Mouse (Mus musculus) embryonic facial prominence, embryonic 11.5 days (tissue): ENCODE results near the gene Hif3a. TPM values are rescaled to one million over a fixed set of nuclear protein-coding genes. Genes with fewer than 3 reads are reported as not detected.
A peak's percentile ranks its signal among the peaks of the same experiment; 100 is the strongest.

Source experiments
- ATAC-seq: fragments of 200-750 bp; cut with Nextera tagmentation; replicated peaks from 2 replicates; pipeline ENCODE4 v1.8.0; 2017; ENCODE audit warnings: low read depth; ENCODE audit not compliant: insufficient number of reproducible peaks, low FRiP score, low TSS enrichment
- DNase-seq: peaks from one replicate; pipeline ENCODE4 v3.0.0-alpha.2; 2015; ENCODE audit warnings: low spot score
- H3K27ac ChIP-seq: fragments of 300-500 bp; sonication (generic); replicated peaks from 2 replicates; pipeline ENCODE4 v1.5.1; 2014; ENCODE audit warnings: mild to moderate bottlenecking, low read depth, low read length, control low read depth
- H3K27me3 ChIP-seq: fragments of 300-500 bp; sonication (generic); 2 replicates; pipeline ENCODE4 v1.6.1; 2014; ENCODE audit warnings: mild to moderate bottlenecking, low read length, moderate library complexity, mixed read lengths; ENCODE audit not compliant: control insufficient read depth, insufficient read depth
- H3K36me3 ChIP-seq: fragments of 300-500 bp; sonication (generic); replicated peaks from 2 replicates; pipeline ENCODE4 v1.6.1; 2014; ENCODE audit warnings: low read depth, mild to moderate bottlenecking, low read length, moderate library complexity, mixed read lengths; ENCODE audit not compliant: control insufficient read depth, insufficient read depth
- H3K4me1 ChIP-seq: fragments of 300-500 bp; sonication (generic); 2 replicates; pipeline ENCODE4 v1.6.1; 2014; ENCODE audit warnings: low read length, mixed read lengths; ENCODE audit not compliant: control insufficient read depth, insufficient read depth
- H3K4me2 ChIP-seq: fragments of 300-500 bp; sonication (generic); 2 replicates; pipeline ENCODE4 v1.6.1; 2014; ENCODE audit warnings: low read depth, mild to moderate bottlenecking, control low read depth, low read length, moderate library complexity
- H3K4me3 ChIP-seq: fragments of 300-500 bp; sonication (generic); 2 replicates; pipeline ENCODE4 v1.5.1; 2014; ENCODE audit warnings: low read depth, low read length, control low read depth
- H3K9ac ChIP-seq: fragments of 300-500 bp; sonication (generic); replicated peaks from 2 replicates; pipeline ENCODE4 v1.6.1; 2014; ENCODE audit warnings: mild to moderate bottlenecking, control low read depth, low read length
- H3K9me3 ChIP-seq: fragments of 300-500 bp; sonication (generic); replicated peaks from 2 replicates; pipeline ENCODE4 v1.6.1; 2016; ENCODE audit warnings: mild to moderate bottlenecking, low read length, inconsistent platforms, mixed read lengths; ENCODE audit not compliant: control insufficient read depth
- WGBS: fragments of 180-500 bp; shearing (Covaris S2); extraction: QIAGEN DNeasy Blood & Tissue Kit; methylation state at CpG from one replicate; pipeline ENCODE4 v1.1.7; 2014; 5-methylcytosine and 5-hydroxymethylcytosine counted together
- polyA plus RNA-seq: library from polyadenylated mRNA; unstranded; fragments of >200 nt; fragmentation: Nextera tagmentation; extraction: Ambion mirVana; gene quantifications from 2 replicates; pipeline ENCODE4 v1.2.1, GENCODE M21; 2014

Gene Hif3a
- polyA plus RNA-seq, 1 experiment from 2014 or later: 6.7 TPM

- no peaks in the 10 kb centered on the region for H3K27me3 ChIP-seq
- ATAC-seq (no peak), DNase-seq (no peak)
- H3K27ac ChIP-seq: no peak overlapping the region
- no peaks in the 10 kb centered on the region for H3K36me3 ChIP-seq
- H3K9me3 ChIP-seq: no peaks in the 10 kb centered on the region; the same call in 1 of the 2 replicates
- 65% methylated on average over 9 of the region's 9 CpGs for WGBS
- no peak overlapping the region for H3K4me3 ChIP-seq
- H3K9ac ChIP-seq: no peak overlapping the region; the same call in 1 of the 2 replicates
- peaks cover 14% of the 10 kb centered on the region for H3K4me1 ChIP-seq
- H3K4me2 ChIP-seq: no peak overlapping the region
Observed at GRCm38 (mm10) chr7:17060031-17060781, 2.0 kb downstream of the Hif3a start.

GRCm38 (mm10) chr7:17059463-17059844 is 2.8 kb downstream of the Hif3a start:
- DNase-seq: no peak

GRCm38 (mm10) chr7:17058816-17059462 is 3.3 kb downstream of the Hif3a start:
- H3K27me3 ChIP-seq: no peaks in the 10 kb centered on the region
- no peak for DNase-seq
- WGBS: 72% methylated on average over 8 of the region's 8 CpGs
- H3K27ac ChIP-seq: peak overlapping the region; percentile 78
- ATAC-seq: no peak
- no peak overlapping the region; the same call in 1 of the 2 replicates for H3K9ac ChIP-seq
- H3K36me3 ChIP-seq: no peaks in the 10 kb centered on the region
- H3K4me3 ChIP-seq: no peak overlapping the region
- peak overlapping the region; percentile 32; the same call in 1 of the 2 replicates for H3K4me2 ChIP-seq
- peaks cover 14% of the 10 kb centered on the region for H3K4me1 ChIP-seq
- H3K9me3 ChIP-seq: no peaks in the 10 kb centered on the region; the same call in 1 of the 2 replicates

More at GRCm38 (mm10) chr7:17059463-17059844, 2.8 kb downstream of the Hif3a start:
- 85% methylated on average over 3 of the region's 3 CpGs for WGBS
- Histone ChIP-seq H3K4me1 (peaks cover 14% of the 10 kb centered on the region), H3K36me3 (no peaks in the 10 kb centered on the region), H3K4me2 (no peak overlapping the region), H3K9ac (no peak overlapping the region), H3K4me3 (no peak overlapping the region), H3K27me3 (no peaks in the 10 kb centered on the region), H3K9me3 (no peaks in the 10 kb centered on the region; the same call in 1 of the 2 replicates), H3K27ac (no peak overlapping the region)
- no peak for ATAC-seq

- H3K9ac ChIP-seq: peak overlapping the region; percentile 44
- H3K4me1 ChIP-seq: peaks cover 14% of the 10 kb centered on the region
- peak; percentile 82 for ATAC-seq
Observed at GRCm38 (mm10) chr7:17058071-17058689, 4.0 kb downstream of the Hif3a start.

GRCm38 (mm10) chr7:17056601-17057523 is 5.4 kb downstream of the Hif3a start:
- peak; percentile 48 for DNase-seq
- peak overlapping the region; percentile 54 for H3K9ac ChIP-seq
- no peaks in the 10 kb centered on the region for H3K36me3 ChIP-seq
- ATAC-seq: no peak
- H3K4me2 ChIP-seq: peak overlapping the region; percentile 86
- H3K9me3 ChIP-seq: no peaks in the 10 kb centered on the region; the same call in 1 of the 2 replicates
- peak overlapping the region; percentile 63 for H3K27ac ChIP-seq
- 36% methylated on average over 14 of the region's 14 CpGs for WGBS
- peaks cover 14% of the 10 kb centered on the region for H3K4me1 ChIP-seq
- peak overlapping the region; percentile 39 for H3K4me3 ChIP-seq
- no peaks in the 10 kb centered on the region for H3K27me3 ChIP-seq

More at GRCm38 (mm10) chr7:17058071-17058689, 4.0 kb downstream of the Hif3a start:
- peak; percentile 79 for DNase-seq
- Histone ChIP-seq H3K27me3 (no peaks in the 10 kb centered on the region), H3K4me3 (0 out of 2 replicates have a peak overlapping the region, but pooled peaks have one; percentile 5), H3K27ac (peak overlapping the region; percentile 78), H3K9me3 (no peaks in the 10 kb centered on the region; the same call in 1 of the 2 replicates), H3K4me2 (peak overlapping the region; percentile 32), H3K36me3 (no peaks in the 10 kb centered on the region)
- 2% methylated on average over 15 of the region's 16 CpGs for WGBS

- Histone ChIP-seq H3K9me3 (no peaks in the 10 kb centered on the region; the same call in 1 of the 2 replicates), H3K4me3 (peak overlapping the region; percentile 39), H3K4me1 (peaks cover 14% of the 10 kb centered on the region), H3K27me3 (no peaks in the 10 kb centered on the region), H3K36me3 (no peaks in the 10 kb centered on the region), H3K4me2 (peak overlapping the region; percentile 86), H3K27ac (peak overlapping the region; percentile 63), H3K9ac (peak overlapping the region; percentile 54)
- DNase-seq (peak; percentile 83), ATAC-seq (peak; percentile 58)
- WGBS: under 1% methylated on average over 42 of the region's 42 CpGs
Observed at GRCm38 (mm10) chr7:17056081-17056581, 6.1 kb downstream of the Hif3a start.

GRCm38 (mm10) chr7:17055287-17055946 is 6.8 kb downstream of the Hif3a start:
- Histone ChIP-seq H3K27me3 (no peaks in the 10 kb centered on the region), H3K9ac (no peak overlapping the region), H3K9me3 (no peaks in the 10 kb centered on the region; the same call in 1 of the 2 replicates), H3K4me2 (no peak overlapping the region; the same call in 1 of the 2 replicates), H3K27ac (no peak overlapping the region), H3K36me3 (no peaks in the 10 kb centered on the region), H3K4me3 (no peak overlapping the region), H3K4me1 (peaks cover 14% of the 10 kb centered on the region)
- DNase-seq (no peak), ATAC-seq (no peak)
- WGBS: 88% methylated on average over 4 of the region's 4 CpGs
